Mouse (Mus musculus): Measurements from ENCODE around the gene Chd1l. TPM values are rescaled to one million over a fixed set of nuclear protein-coding genes. Genes with fewer than 3 reads are reported as not detected.

Gene Chd1l
- 10 to 100 TPM in 2 of 4 experiments, 1 to 10 TPM in 2; 9.4 to 12.2 (median 10.5) TPM for total RNA-seq (2022)

GRCm38 (mm10) chr3:97609845-97610410 lies at the start of gene Chd1l:
TSS of gene Chd1l (minus strand) at chr3:97610203.
- DNase-seq (ENCODE audit: low spot score in 2 of 2), result peak; percentile 80 to 92

- DNase-seq (ENCODE audit: low spot score in 2 of 2), result no peak
Observed at GRCm38 (mm10) chr3:97659746-97660145, 49.7 kb upstream of the Chd1l start.

- DNase-seq (ENCODE audit: low spot score in 2 of 2), result peak in 1 of 2 experiments; percentile 27
Observed at GRCm38 (mm10) chr3:97658426-97659193, 48.6 kb upstream of the Chd1l start.

GRCm38 (mm10) chr3:97657655-97658411 lies 47.8 kb upstream of the Chd1l start, which contains the start of gene Prkab2:
TSS of gene Prkab2 (plus strand) at chr3:97658193.
- peak; percentile 98 to 99 for DNase-seq (ENCODE audit: low spot score in 2 of 2)

GRCm38 (mm10) chr3:97654901-97655300 lies 44.9 kb upstream of the Chd1l start:
- no peak for DNase-seq (ENCODE audit: low spot score in 2 of 2)

- no peak for DNase-seq (ENCODE audit: low spot score in 2 of 2)
Observed at GRCm38 (mm10) chr3:97653781-97654180, 43.8 kb upstream of the Chd1l start.

- no peak for DNase-seq (ENCODE audit: low spot score in 2 of 2)
Observed at GRCm38 (mm10) chr3:97651604-97652003, 41.6 kb upstream of the Chd1l start.

- DNase-seq (ENCODE audit: low spot score in 2 of 2), result no peak
Observed at GRCm38 (mm10) chr3:97649469-97649868, 39.5 kb upstream of the Chd1l start.

- no peak for DNase-seq (ENCODE audit: low spot score in 2 of 2)
Observed at GRCm38 (mm10) chr3:97649022-97649421, 39.0 kb upstream of the Chd1l start.

- no peak for DNase-seq (ENCODE audit: low spot score in 2 of 2)
Observed at GRCm38 (mm10) chr3:97648518-97648917, 38.5 kb upstream of the Chd1l start.

- no peak for DNase-seq (ENCODE audit: low spot score in 2 of 2)
Observed at GRCm38 (mm10) chr3:97642001-97642400, 32.0 kb upstream of the Chd1l start.

GRCm38 (mm10) chr3:97641396-97641795 lies 31.4 kb upstream of the Chd1l start:
- no peak for DNase-seq (ENCODE audit: low spot score in 2 of 2)

- DNase-seq (ENCODE audit: low spot score in 2 of 2), result no peak
Observed at GRCm38 (mm10) chr3:97634288-97634761, 24.3 kb upstream of the Chd1l start.

- no peak for DNase-seq (ENCODE audit: low spot score in 2 of 2)
Observed at GRCm38 (mm10) chr3:97633456-97633855, 23.5 kb upstream of the Chd1l start.

- DNase-seq (ENCODE audit: low spot score in 2 of 2), result no peak
Observed at GRCm38 (mm10) chr3:97631258-97631860, 21.4 kb upstream of the Chd1l start.

GRCm38 (mm10) chr3:97630746-97631145 lies 20.7 kb upstream of the Chd1l start:
- DNase-seq (ENCODE audit: low spot score in 2 of 2), result no peak

- no peak for DNase-seq (ENCODE audit: low spot score in 2 of 2)
Observed at GRCm38 (mm10) chr3:97629941-97630340, 19.9 kb upstream of the Chd1l start.

- no peak for DNase-seq (ENCODE audit: low spot score in 2 of 2)
Observed at GRCm38 (mm10) chr3:97628391-97629001, 18.5 kb upstream of the Chd1l start, which contains the start of gene Fmo5. TSS of gene Fmo5 (plus strand) at chr3:97628804.

- no peak for DNase-seq (ENCODE audit: low spot score in 2 of 2)
Observed at GRCm38 (mm10) chr3:97627893-97628292, 17.9 kb upstream of the Chd1l start.

- no peak for DNase-seq (ENCODE audit: low spot score in 2 of 2)
Observed at GRCm38 (mm10) chr3:97624611-97625010, 14.6 kb upstream of the Chd1l start.

- no peak for DNase-seq (ENCODE audit: low spot score in 2 of 2)
Observed at GRCm38 (mm10) chr3:97620657-97621056, 10.7 kb upstream of the Chd1l start.

Measured in layer of hippocampus, adult 8-10 months (tissue).